Mouse (Mus musculus): Measurements from ENCODE around the gene M1ap. TPM values are rescaled to one million over a fixed set of nuclear protein-coding genes. Genes with fewer than 3 reads are reported as not detected.

M1ap gene
- polyA plus RNA-seq (2015; fragmentation: Nextera tagmentation; extraction: Ambion mirVana) = 11.6 and 12.7 TPM in 2 replicates

GRCm38 (mm10) chr6:82946651-82947050, at the start of gene M1ap:
TSS of gene M1ap (plus strand) at chr6:82946902.
- no peaks in the 10 kb centered on the region for H3K27me3 ChIP-seq (ENCODE audit: control insufficient read depth, insufficient read depth, low read depth, low read length)
- ATAC-seq (ENCODE audit: low read depth) = no peak
- no peak within 1 kb of the TSS for H3K9ac ChIP-seq (ENCODE audit: low read depth, low read length)
- H3K9me3 ChIP-seq (replicated peaks; ENCODE audit: control insufficient read depth, low read length) = no peaks in the 10 kb centered on the region
- H3K27ac ChIP-seq (ENCODE audit: low read length) = no peak within 1 kb of the TSS
- 62% methylated on average over 14 of the region's 14 CpGs for WGBS (ENCODE audit: insufficient replicate concordance)
- no peaks in the 10 kb centered on the region for H3K4me1 ChIP-seq (ENCODE audit: control insufficient read depth, low read depth, low read length)
- H3K4me2 ChIP-seq (ENCODE audit: low read depth, low read length) = no peak within 1 kb of the TSS
- H3K4me3 ChIP-seq (ENCODE audit: low read depth, low read length) = no peak within 1 kb of the TSS
- no peaks in the 10 kb centered on the region for H3K36me3 ChIP-seq (ENCODE audit: control insufficient read depth, insufficient read depth)

- Histone ChIP-seq H3K9me3 (replicated peaks; ENCODE audit: control insufficient read depth, low read length) (no peaks in the 10 kb centered on the region), H3K36me3 (ENCODE audit: control insufficient read depth, insufficient read depth) (no peaks in the 10 kb centered on the region), H3K4me1 (ENCODE audit: control insufficient read depth, low read depth, low read length) (no peaks in the 10 kb centered on the region), H3K9ac (ENCODE audit: low read depth, low read length) (no peak overlapping the region), H3K27me3 (ENCODE audit: control insufficient read depth, insufficient read depth, low read depth, low read length) (no peaks in the 10 kb centered on the region; the same call in 1 of the 2 replicates), H3K4me3 (ENCODE audit: low read depth, low read length) (no peak overlapping the region), H3K27ac (ENCODE audit: low read length) (no peak overlapping the region), H3K4me2 (ENCODE audit: low read depth, low read length) (no peak overlapping the region)
- 28% methylated on average over 3 of the region's 3 CpGs for WGBS (ENCODE audit: insufficient replicate concordance)
- ATAC-seq (ENCODE audit: low read depth) = no peak
Measured at GRCm38 (mm10) chr6:82897311-82897710, 49.4 kb upstream of the M1ap start.

GRCm38 (mm10) chr6:82898227-82898626, 48.5 kb upstream of the M1ap start:
- H3K4me3 ChIP-seq (ENCODE audit: low read depth, low read length) = no peak overlapping the region
- H3K27ac ChIP-seq (ENCODE audit: low read length) = no peak overlapping the region
- no peak overlapping the region for H3K9ac ChIP-seq (ENCODE audit: low read depth, low read length)
- no peak for ATAC-seq (ENCODE audit: low read depth)
- H3K9me3 ChIP-seq (replicated peaks; ENCODE audit: control insufficient read depth, low read length) = no peaks in the 10 kb centered on the region
- H3K4me1 ChIP-seq (ENCODE audit: control insufficient read depth, low read depth, low read length) = no peaks in the 10 kb centered on the region
- H3K4me2 ChIP-seq (ENCODE audit: low read depth, low read length) = no peak overlapping the region
- H3K27me3 ChIP-seq (ENCODE audit: control insufficient read depth, insufficient read depth, low read depth, low read length) = no peaks in the 10 kb centered on the region; the same call in 1 of the 2 replicates
- H3K36me3 ChIP-seq (ENCODE audit: control insufficient read depth, insufficient read depth) = no peaks in the 10 kb centered on the region
- 58% methylated on average over 4 of the region's 4 CpGs for WGBS (ENCODE audit: insufficient replicate concordance)

GRCm38 (mm10) chr6:82898745-82899144, 48.0 kb upstream of the M1ap start:
- H3K9ac ChIP-seq (ENCODE audit: low read depth, low read length) = no peak overlapping the region
- 35% methylated on average over 4 of the region's 4 CpGs for WGBS (ENCODE audit: insufficient replicate concordance)

GRCm38 (mm10) chr6:82902559-82902958, 44.1 kb upstream of the M1ap start:
- H3K4me3 ChIP-seq (ENCODE audit: low read depth, low read length) = no peak overlapping the region

More at GRCm38 (mm10) chr6:82898745-82899144, 48.0 kb upstream of the M1ap start:
- Histone ChIP-seq H3K4me3 (ENCODE audit: low read depth, low read length) (no peak overlapping the region), H3K4me1 (ENCODE audit: control insufficient read depth, low read depth, low read length) (no peaks in the 10 kb centered on the region), H3K27ac (ENCODE audit: low read length) (no peak overlapping the region), H3K27me3 (ENCODE audit: control insufficient read depth, insufficient read depth, low read depth, low read length) (no peaks in the 10 kb centered on the region; the same call in 1 of the 2 replicates), H3K4me2 (ENCODE audit: low read depth, low read length) (no peak overlapping the region), H3K9me3 (replicated peaks; ENCODE audit: control insufficient read depth, low read length) (no peaks in the 10 kb centered on the region), H3K36me3 (ENCODE audit: control insufficient read depth, insufficient read depth) (no peaks in the 10 kb centered on the region)
- ATAC-seq (ENCODE audit: low read depth) = no peak

GRCm38 (mm10) chr6:82906985-82907384, 39.7 kb upstream of the M1ap start:
- Histone ChIP-seq H3K27ac (ENCODE audit: low read length) (no peak overlapping the region), H3K27me3 (ENCODE audit: control insufficient read depth, insufficient read depth, low read depth, low read length) (no peaks in the 10 kb centered on the region), H3K9me3 (replicated peaks; ENCODE audit: control insufficient read depth, low read length) (no peaks in the 10 kb centered on the region), H3K36me3 (ENCODE audit: control insufficient read depth, insufficient read depth) (no peaks in the 10 kb centered on the region), H3K4me3 (ENCODE audit: low read depth, low read length) (no peak overlapping the region), H3K4me2 (ENCODE audit: low read depth, low read length) (no peak overlapping the region), H3K9ac (ENCODE audit: low read depth, low read length) (no peak overlapping the region), H3K4me1 (ENCODE audit: control insufficient read depth, low read depth, low read length) (no peaks in the 10 kb centered on the region)
- no peak for ATAC-seq (ENCODE audit: low read depth)
- 36% methylated on average over 3 of the region's 3 CpGs for WGBS (ENCODE audit: insufficient replicate concordance)

More at GRCm38 (mm10) chr6:82902559-82902958, 44.1 kb upstream of the M1ap start:
- no peaks in the 10 kb centered on the region for H3K36me3 ChIP-seq (ENCODE audit: control insufficient read depth, insufficient read depth)
- no peak overlapping the region for H3K4me2 ChIP-seq (ENCODE audit: low read depth, low read length)
- WGBS (ENCODE audit: insufficient replicate concordance) = 8% methylated on average over 8 of the region's 8 CpGs
- no peak overlapping the region for H3K27ac ChIP-seq (ENCODE audit: low read length)
- H3K9me3 ChIP-seq (replicated peaks; ENCODE audit: control insufficient read depth, low read length) = no peaks in the 10 kb centered on the region
- H3K4me1 ChIP-seq (ENCODE audit: control insufficient read depth, low read depth, low read length) = no peaks in the 10 kb centered on the region
- no peaks in the 10 kb centered on the region for H3K27me3 ChIP-seq (ENCODE audit: control insufficient read depth, insufficient read depth, low read depth, low read length)
- no peak overlapping the region for H3K9ac ChIP-seq (ENCODE audit: low read depth, low read length)
- ATAC-seq (ENCODE audit: low read depth) = no peak

GRCm38 (mm10) chr6:82908034-82908433, 38.7 kb upstream of the M1ap start:
- H3K9ac ChIP-seq (ENCODE audit: low read depth, low read length) = no peak overlapping the region
- H3K4me1 ChIP-seq (ENCODE audit: control insufficient read depth, low read depth, low read length) = no peaks in the 10 kb centered on the region
- H3K4me3 ChIP-seq (ENCODE audit: low read depth, low read length) = no peak overlapping the region
- no peak overlapping the region for H3K4me2 ChIP-seq (ENCODE audit: low read depth, low read length)
- no peaks in the 10 kb centered on the region for H3K9me3 ChIP-seq (replicated peaks; ENCODE audit: control insufficient read depth, low read length)
- 60% methylated on average over 8 of the region's 8 CpGs for WGBS (ENCODE audit: insufficient replicate concordance)
- no peak for ATAC-seq (ENCODE audit: low read depth)
- no peak overlapping the region for H3K27ac ChIP-seq (ENCODE audit: low read length)
- H3K36me3 ChIP-seq (ENCODE audit: control insufficient read depth, insufficient read depth) = no peaks in the 10 kb centered on the region
- no peaks in the 10 kb centered on the region for H3K27me3 ChIP-seq (ENCODE audit: control insufficient read depth, insufficient read depth, low read depth, low read length)

GRCm38 (mm10) chr6:82909136-82909855, 37.4 kb upstream of the M1ap start:
- Histone ChIP-seq H3K4me3 (ENCODE audit: low read depth, low read length) (no peak overlapping the region), H3K27ac (ENCODE audit: low read length) (no peak overlapping the region), H3K9me3 (replicated peaks; ENCODE audit: control insufficient read depth, low read length) (no peaks in the 10 kb centered on the region), H3K4me2 (ENCODE audit: low read depth, low read length) (no peak overlapping the region), H3K9ac (ENCODE audit: low read depth, low read length) (no peak overlapping the region), H3K36me3 (ENCODE audit: control insufficient read depth, insufficient read depth) (no peaks in the 10 kb centered on the region), H3K4me1 (ENCODE audit: control insufficient read depth, low read depth, low read length) (no peaks in the 10 kb centered on the region; the same call in 1 of the 2 replicates), H3K27me3 (ENCODE audit: control insufficient read depth, insufficient read depth, low read depth, low read length) (no peaks in the 10 kb centered on the region)
- ATAC-seq (ENCODE audit: low read depth) = no peak
- 23% methylated on average over 14 of the region's 14 CpGs for WGBS (ENCODE audit: insufficient replicate concordance)

GRCm38 (mm10) chr6:82911303-82911702, 35.4 kb upstream of the M1ap start:
- H3K9ac ChIP-seq (ENCODE audit: low read depth, low read length) = no peak overlapping the region
- H3K9me3 ChIP-seq (replicated peaks; ENCODE audit: control insufficient read depth, low read length) = no peaks in the 10 kb centered on the region
- ATAC-seq (ENCODE audit: low read depth) = no peak
- H3K27me3 ChIP-seq (ENCODE audit: control insufficient read depth, insufficient read depth, low read depth, low read length) = no peaks in the 10 kb centered on the region
- H3K4me2 ChIP-seq (ENCODE audit: low read depth, low read length) = no peak overlapping the region
- H3K4me3 ChIP-seq (ENCODE audit: low read depth, low read length) = no peak overlapping the region
- no peaks in the 10 kb centered on the region; the same call in 1 of the 2 replicates for H3K4me1 ChIP-seq (ENCODE audit: control insufficient read depth, low read depth, low read length)
- H3K36me3 ChIP-seq (ENCODE audit: control insufficient read depth, insufficient read depth) = no peaks in the 10 kb centered on the region
- no peak overlapping the region for H3K27ac ChIP-seq (ENCODE audit: low read length)
- 68% methylated on average over 5 of the region's 5 CpGs for WGBS (ENCODE audit: insufficient replicate concordance)

Measured in liver, embryonic 16.5 days (tissue).